Mouse (Mus musculus) lung, embryonic 16.5 days (tissue): ENCODE measurements at regions not wholly inside any gene's neighbourhood (a gene's known extent, or its start where the extent isn't known, plus 50 kb on each side); places are given as distances from the start of the nearest gene placed in this dataset.

Experiments used
- ATAC-seq: fragments of 200-750 bp; cut with Nextera tagmentation; 2 replicates; pipeline ENCODE4 v1.8.0; 2017; ENCODE audit warnings: low read depth, mild to moderate bottlenecking, moderate library complexity
- H3K27ac ChIP-seq: fragments of 300-500 bp; sonication (generic); 2 replicates; pipeline ENCODE4 v1.5.1; 2014; ENCODE audit warnings: mild to moderate bottlenecking, control low read depth, low read length
- H3K27me3 ChIP-seq: fragments of 300-500 bp; sonication (generic); 2 replicates; pipeline ENCODE4 v1.6.1; 2014; ENCODE audit warnings: low read depth, low read length, mixed read lengths; ENCODE audit not compliant: control insufficient read depth, insufficient read depth
- H3K36me3 ChIP-seq: fragments of 300-500 bp; sonication (generic); 2 replicates; pipeline ENCODE4 v1.6.1; 2014; ENCODE audit warnings: low read length; ENCODE audit not compliant: control insufficient read depth, insufficient read depth
- H3K4me1 ChIP-seq: fragments of 300-500 bp; sonication (generic); replicated peaks from 2 replicates; pipeline ENCODE4 v1.6.1; 2014; ENCODE audit warnings: low read length, mixed read lengths; ENCODE audit not compliant: control insufficient read depth, insufficient read depth
- H3K4me2 ChIP-seq: fragments of 300-500 bp; sonication (generic); 2 replicates; pipeline ENCODE4 v1.6.1; 2014; ENCODE audit warnings: low read depth, low read length, control low read depth
- H3K4me3 ChIP-seq: fragments of 300-500 bp; sonication (generic); 2 replicates; pipeline ENCODE4 v1.5.1; 2014; ENCODE audit warnings: mild to moderate bottlenecking, low read length, control low read depth
- H3K9ac ChIP-seq: fragments of 300-500 bp; sonication (generic); 2 replicates; pipeline ENCODE4 v1.6.1; 2014; ENCODE audit warnings: low read length, control low read depth
- H3K9me3 ChIP-seq: fragments of 300-500 bp; sonication (generic); 2 replicates; pipeline ENCODE4 v1.6.1; 2016; ENCODE audit warnings: low read length; ENCODE audit not compliant: control insufficient read depth
- WGBS: fragments of 180-500 bp; shearing (Covaris S2); extraction: QIAGEN DNeasy Blood & Tissue Kit; methylation state at CpG from one replicate; pipeline ENCODE4 v1.1.7; 2014; 5-methylcytosine and 5-hydroxymethylcytosine counted together

- no peak for ATAC-seq
- Histone ChIP-seq H3K4me1 (peaks cover 21% of the 10 kb centered on the region), H3K4me3 (no peak overlapping the region), H3K4me2 (no peak overlapping the region), H3K36me3 (no peaks in the 10 kb centered on the region), H3K27me3 (no peaks in the 10 kb centered on the region), H3K9ac (no peak overlapping the region), H3K9me3 (no peaks in the 10 kb centered on the region), H3K27ac (no peak overlapping the region)
- 69% methylated on average over 8 of the region's 8 CpGs for WGBS
Observed at GRCm38 (mm10) chr5:64500413-64500812, 302.8 kb upstream of the Klf3 start.

DNA sequence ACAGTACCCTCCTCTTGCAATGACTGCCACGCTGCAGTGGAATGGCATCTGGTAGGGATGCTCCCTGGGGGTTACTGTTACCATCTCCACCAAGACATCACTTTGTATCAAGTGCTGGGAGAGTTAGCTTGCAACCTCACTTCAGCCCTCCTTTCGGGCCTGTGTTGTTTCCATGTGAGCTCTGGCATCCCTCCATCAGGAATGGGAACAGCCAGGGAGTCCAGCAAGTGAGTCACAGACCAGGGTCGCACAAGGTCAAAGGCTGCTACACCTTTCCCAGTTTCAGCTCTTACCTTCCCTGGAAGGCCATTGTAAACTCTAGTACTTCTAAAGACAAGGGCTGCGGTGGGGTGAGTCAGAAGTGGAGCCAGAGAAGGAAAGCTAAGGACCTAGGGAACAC is 302.3 kb upstream of the Klf3 start:
- no peak overlapping the region for H3K4me3 ChIP-seq
- H3K36me3 ChIP-seq, result no peaks in the 10 kb centered on the region
- ATAC-seq, result no peak
- H3K4me2 ChIP-seq, result no peak overlapping the region
- H3K27me3 ChIP-seq, result no peaks in the 10 kb centered on the region
- WGBS, result 72% methylated on average over 4 of the region's 4 CpGs
- peaks cover 23% of the 10 kb centered on the region for H3K4me1 ChIP-seq
- no peak overlapping the region for H3K9ac ChIP-seq
- H3K9me3 ChIP-seq, result no peaks in the 10 kb centered on the region
- no peak overlapping the region for H3K27ac ChIP-seq

DNA sequence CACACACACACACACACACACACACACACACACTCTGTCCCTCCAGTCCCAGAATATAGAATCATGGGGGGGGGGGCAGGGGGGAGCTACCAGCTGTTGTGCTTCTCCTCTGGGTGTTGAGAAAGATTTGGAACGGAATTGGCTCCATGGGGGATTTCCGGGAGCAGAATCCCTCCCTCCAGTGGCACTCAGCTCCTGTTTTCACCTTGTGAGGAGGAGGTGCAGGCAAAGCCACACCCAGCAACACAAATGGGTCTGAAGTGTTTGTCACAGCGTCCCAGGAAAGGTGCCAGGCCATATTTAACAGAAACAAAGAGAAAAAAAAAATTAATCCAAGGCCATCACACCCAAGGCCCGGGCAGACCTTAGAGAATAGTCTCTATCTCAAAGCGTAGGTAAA is 301.4 kb upstream of the Klf3 start:
- H3K9me3 ChIP-seq, result no peaks in the 10 kb centered on the region
- H3K4me2 ChIP-seq, result no peak overlapping the region
- ATAC-seq, result no peak
- 57% methylated on average over 5 of the region's 5 CpGs for WGBS
- H3K4me1 ChIP-seq, result peaks cover 29% of the 10 kb centered on the region
- H3K36me3 ChIP-seq, result no peaks in the 10 kb centered on the region
- no peak overlapping the region for H3K9ac ChIP-seq
- H3K27ac ChIP-seq, result no peak overlapping the region
- H3K27me3 ChIP-seq, result no peaks in the 10 kb centered on the region
- H3K4me3 ChIP-seq, result no peak overlapping the region

GRCm38 (mm10) chr5:64503514-64503913 is 299.7 kb upstream of the Klf3 start:
- 25% methylated on average over 4 of the region's 4 CpGs for WGBS
- peak; percentile 69 for ATAC-seq

DNA sequence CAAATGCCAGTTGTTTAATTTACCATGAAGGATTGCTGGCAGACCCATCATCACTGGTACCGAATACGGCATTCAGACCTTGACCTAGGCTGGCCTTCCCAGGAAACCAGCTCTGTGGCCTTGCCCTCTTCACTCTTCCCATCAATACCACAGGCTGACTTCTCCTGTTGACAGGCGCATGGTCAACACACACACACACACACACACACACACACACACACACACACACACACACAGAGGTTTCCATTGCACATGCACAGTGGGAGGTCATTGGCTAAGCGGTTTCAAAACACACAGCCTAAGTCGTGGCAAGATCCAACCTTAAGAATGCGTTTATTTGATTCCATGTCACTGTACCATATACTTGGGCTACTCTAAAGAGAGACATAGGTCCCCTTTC is 298.7 kb upstream of the Klf3 start:
- H3K4me2 ChIP-seq, result no peak overlapping the region
- H3K9ac ChIP-seq, result no peak overlapping the region
- H3K4me1 ChIP-seq, result peaks cover 33% of the 10 kb centered on the region
- WGBS, result 64% methylated on average over 6 of the region's 6 CpGs
- ATAC-seq, result no peak
- no peaks in the 10 kb centered on the region for H3K36me3 ChIP-seq
- H3K27ac ChIP-seq, result peak overlapping the region; percentile 88
- H3K27me3 ChIP-seq, result no peaks in the 10 kb centered on the region
- H3K9me3 ChIP-seq, result no peaks in the 10 kb centered on the region
- H3K4me3 ChIP-seq, result no peak overlapping the region

More at GRCm38 (mm10) chr5:64503514-64503913, 299.7 kb upstream of the Klf3 start:
- Histone ChIP-seq H3K27me3 (no peaks in the 10 kb centered on the region), H3K9me3 (no peaks in the 10 kb centered on the region), H3K9ac (peak overlapping the region; percentile 41; the same call in 1 of the 2 replicates), H3K4me3 (no peak overlapping the region), H3K36me3 (no peaks in the 10 kb centered on the region), H3K27ac (peak overlapping the region; percentile 65), H3K4me2 (no peak overlapping the region), H3K4me1 (peaks cover 31% of the 10 kb centered on the region)

- H3K9ac ChIP-seq, result peak overlapping the region; percentile 50
- peak overlapping the region; percentile 63 for H3K4me2 ChIP-seq
- no peaks in the 10 kb centered on the region for H3K27me3 ChIP-seq
- H3K4me1 ChIP-seq, result peaks cover 33% of the 10 kb centered on the region
- peak; percentile 87 for ATAC-seq
- no peaks in the 10 kb centered on the region for H3K9me3 ChIP-seq
- no peaks in the 10 kb centered on the region for H3K36me3 ChIP-seq
- peak overlapping the region; percentile 45 for H3K4me3 ChIP-seq
- peak overlapping the region; percentile 88 for H3K27ac ChIP-seq
- 1% methylated on average over 17 of the region's 17 CpGs for WGBS
Observed at GRCm38 (mm10) chr5:64505227-64505834, 297.9 kb upstream of the Klf3 start.

DNA sequence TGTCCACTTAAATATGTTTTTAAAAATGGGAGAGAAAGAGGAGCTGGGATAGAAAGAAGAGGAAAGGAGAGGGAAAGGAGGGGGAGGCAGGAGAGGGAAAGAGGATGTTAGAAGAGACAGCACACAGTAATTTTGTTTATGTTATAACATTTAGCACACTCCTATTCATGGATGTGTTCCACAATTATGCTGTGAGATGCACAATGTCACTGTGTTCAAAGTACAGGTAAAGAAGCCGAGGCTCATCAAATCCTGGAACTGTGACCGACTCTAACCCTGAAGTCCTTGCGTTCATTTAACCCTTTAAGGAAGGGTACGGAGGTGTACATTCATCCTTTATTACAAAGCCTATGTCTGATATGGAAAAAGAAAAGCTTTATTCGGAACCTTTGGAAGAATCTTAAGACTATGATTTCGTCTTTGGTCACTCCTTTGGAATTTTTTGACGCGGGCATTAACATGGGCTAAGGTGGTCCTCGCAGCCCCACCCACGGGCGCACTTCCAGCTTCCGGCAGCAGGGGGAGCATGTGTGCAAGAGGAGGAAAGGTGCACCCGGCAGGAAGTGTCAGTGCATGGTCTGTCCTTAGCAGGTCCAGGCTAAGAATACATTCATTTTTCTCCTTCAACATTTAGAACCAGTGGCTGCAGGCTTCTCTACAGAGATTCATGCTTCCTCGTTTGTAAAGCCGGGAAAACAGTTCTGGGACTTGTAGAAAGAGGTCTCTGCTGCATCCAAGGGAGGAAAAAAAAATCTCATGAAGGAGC is 297.2 kb upstream of the Klf3 start:
- H3K27me3 ChIP-seq, result no peaks in the 10 kb centered on the region
- ATAC-seq, result peak; percentile 55
- no peaks in the 10 kb centered on the region for H3K9me3 ChIP-seq
- H3K27ac ChIP-seq, result peak overlapping the region; percentile 88
- peaks cover 33% of the 10 kb centered on the region for H3K4me1 ChIP-seq
- peak overlapping the region; percentile 63 for H3K4me2 ChIP-seq
- H3K4me3 ChIP-seq, result peak overlapping the region; percentile 45
- peak overlapping the region; percentile 50 for H3K9ac ChIP-seq
- 2% methylated on average over 15 of the region's 15 CpGs for WGBS
- no peaks in the 10 kb centered on the region for H3K36me3 ChIP-seq

DNA sequence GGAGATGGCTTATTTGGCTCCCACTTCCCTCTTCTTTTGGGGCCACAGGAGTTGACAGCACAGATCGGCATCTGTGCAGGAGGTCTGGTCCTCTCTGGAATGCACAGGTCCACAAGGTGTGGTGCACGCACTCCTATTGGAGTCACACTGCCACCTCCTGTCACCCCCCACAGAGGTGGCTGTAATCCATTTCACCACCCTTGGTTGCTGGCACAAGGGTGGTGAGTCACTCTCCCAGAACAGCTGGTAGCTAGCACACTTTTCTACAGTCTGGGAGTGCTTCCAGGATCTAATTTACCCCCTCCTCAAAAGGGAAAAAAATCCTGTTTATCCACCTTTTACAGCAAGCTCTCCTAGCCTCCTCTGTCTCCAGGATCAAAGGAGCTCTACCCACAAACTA is 294.6 kb upstream of the Klf3 start:
- ATAC-seq, result peak; percentile 29; the same call in 1 of the 2 replicates
- WGBS, result 50% methylated on average over 2 of the region's 2 CpGs
- Histone ChIP-seq H3K36me3 (no peaks in the 10 kb centered on the region), H3K27ac (no peak overlapping the region), H3K9me3 (no peaks in the 10 kb centered on the region), H3K27me3 (no peaks in the 10 kb centered on the region), H3K4me2 (no peak overlapping the region), H3K4me1 (peaks cover 26% of the 10 kb centered on the region), H3K9ac (no peak overlapping the region), H3K4me3 (no peak overlapping the region)

DNA sequence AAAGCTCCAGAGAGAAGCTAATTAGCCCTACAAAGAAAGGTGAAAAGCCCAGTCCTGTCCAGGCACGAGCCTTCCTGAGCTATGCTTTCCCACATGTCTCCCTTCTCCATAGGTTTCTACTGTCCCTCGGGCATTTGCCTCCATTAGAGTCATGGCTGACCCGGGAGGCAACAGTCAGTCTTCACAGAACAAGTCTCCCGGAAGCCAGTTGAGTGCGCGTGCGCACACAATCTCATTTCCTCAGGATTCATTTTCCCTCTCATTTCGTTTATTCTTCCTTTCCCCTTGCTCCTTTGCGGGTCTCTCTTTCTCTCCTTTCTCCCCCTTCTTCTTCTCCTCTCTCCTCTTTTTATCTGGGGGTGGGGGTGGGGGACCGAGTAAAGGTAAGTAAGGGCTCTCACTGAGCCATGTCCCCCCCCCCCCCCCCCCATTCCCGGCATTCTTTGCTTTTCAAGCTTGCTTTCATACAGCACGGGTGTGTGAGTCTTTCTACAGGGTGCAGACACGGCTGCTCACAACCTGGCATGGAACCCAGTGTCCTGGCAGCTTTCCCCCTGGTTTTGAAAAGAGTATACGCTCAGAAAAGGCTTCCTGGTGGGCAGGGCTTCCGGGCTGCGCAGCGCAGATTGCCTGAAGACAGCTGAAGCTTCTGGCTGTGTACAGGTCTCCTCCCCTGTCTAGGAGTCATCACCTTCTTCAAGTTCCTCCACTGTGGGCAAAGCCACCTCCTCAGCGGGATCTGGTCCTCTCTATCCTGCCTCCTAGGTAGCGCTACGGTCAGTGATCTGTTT is 289.8 kb upstream of the Klf3 start:
- H3K9ac ChIP-seq, result no peak overlapping the region
- H3K4me3 ChIP-seq, result no peak overlapping the region
- H3K27me3 ChIP-seq, result no peaks in the 10 kb centered on the region
- no peak overlapping the region for H3K27ac ChIP-seq
- ATAC-seq, result 0 out of 2 replicates have a peak, but pooled peaks have one; percentile 20
- H3K4me2 ChIP-seq, result no peak overlapping the region; the same call in 1 of the 2 replicates
- H3K36me3 ChIP-seq, result no peaks in the 10 kb centered on the region
- H3K9me3 ChIP-seq, result no peaks in the 10 kb centered on the region
- H3K4me1 ChIP-seq, result peaks cover 7% of the 10 kb centered on the region
- WGBS, result 69% methylated on average over 19 of the region's 20 CpGs
